Mouse (Mus musculus): ENCODE measurements around the gene Cyth1.

- TF ChIP-seq POLR2A (IDR thresholded peaks at IDR 0.05; ENCODE audit: insufficient read length, low read depth): no peak
- no peak for TF ChIP-seq E2F4 (IDR thresholded peaks at IDR 0.05; ENCODE audit: insufficient read depth)
- no peak for TF ChIP-seq MYOD1 (IDR thresholded peaks at IDR 0.05; ENCODE audit: control insufficient read depth in 1 of 3, insufficient read length in 2 of 3, low read depth in 2 of 3)
- TF ChIP-seq MAX (IDR thresholded peaks at IDR 0.05; ENCODE audit: low read depth): no peak
- TF ChIP-seq REST (IDR thresholded peaks at IDR 0.05; ENCODE audit: insufficient read depth, insufficient read length): no peak
- TF ChIP-seq CEBPB (IDR thresholded peaks at IDR 0.05; ENCODE audit: insufficient read depth, poor library complexity, severe bottlenecking): no peak
- no peak for TF ChIP-seq TCF12 (IDR thresholded peaks at IDR 0.05; ENCODE audit: insufficient read depth, poor library complexity, severe bottlenecking)
- no peak for TF ChIP-seq MYOG (IDR thresholded peaks at IDR 0.05; ENCODE audit: control insufficient read depth in 1 of 3, insufficient read depth in 1 of 3, insufficient read length in 2 of 3, low read depth in 2 of 3)
- no peak for TF ChIP-seq USF1 (IDR thresholded peaks at IDR 0.05; ENCODE audit: low read depth)
- TF ChIP-seq TCF3 (IDR thresholded peaks at IDR 0.05; ENCODE audit: insufficient read length, low read depth): no peak
- TF ChIP-seq POLR2AphosphoS2 (IDR thresholded peaks at IDR 0.05; ENCODE audit: insufficient read length, low read depth): no peak
Measured at GRCm38 (mm10) chr11:118118777-118119176, 129.6 kb downstream of the Cyth1 start.

Measured in myocyte (in vitro differentiated cells).